Mouse (Mus musculus) cortical plate, adult 2 months (tissue): Measurements from ENCODE around the gene Nrxn3.

Experiments used
- CTCF ChIP-seq: fragments of 200-500 bp; IDR thresholded peaks from 2 replicates; pipeline ENCODE4 v1.5.1; 2011; ENCODE audit warnings: mild to moderate bottlenecking, control low read depth, low read length; ENCODE audit not compliant: insufficient read depth; ENCODE audit errors: extremely low read depth
- POLR2A ChIP-seq: fragments of 200-500 bp; IDR thresholded peaks from 2 replicates; pipeline ENCODE4 v1.6.1; 2011; ENCODE audit warnings: mild to moderate bottlenecking, low read length, control low read depth; ENCODE audit not compliant: insufficient read depth; ENCODE audit errors: extremely low read depth

GRCm38 (mm10) chr12:90144247-90144646 is 1421.6 kb downstream of the Nrxn3 start:
- TF ChIP-seq POLR2A, result no peak
- no peak for TF ChIP-seq CTCF
